Mouse (Mus musculus): ENCODE results near the gene A230050P20Rik. TPM values are rescaled to one million over a fixed set of nuclear protein-coding genes. Genes with fewer than 3 reads are reported as not detected.
A peak's percentile ranks its signal among the peaks of the same experiment; 100 is the strongest.

Gene A230050P20Rik
- total and polyA plus RNA-seq, 3 experiments, result 19.4 to 140 (median 20.1) TPM

GRCm38 (mm10) chr9:20895382-20895781 is 26.9 kb downstream of the A230050P20Rik start:
- DNase-seq, result no peak

- DNase-seq, result no peak
Measured at GRCm38 (mm10) chr9:20897736-20898510, 29.5 kb downstream of the A230050P20Rik start.

DNA sequence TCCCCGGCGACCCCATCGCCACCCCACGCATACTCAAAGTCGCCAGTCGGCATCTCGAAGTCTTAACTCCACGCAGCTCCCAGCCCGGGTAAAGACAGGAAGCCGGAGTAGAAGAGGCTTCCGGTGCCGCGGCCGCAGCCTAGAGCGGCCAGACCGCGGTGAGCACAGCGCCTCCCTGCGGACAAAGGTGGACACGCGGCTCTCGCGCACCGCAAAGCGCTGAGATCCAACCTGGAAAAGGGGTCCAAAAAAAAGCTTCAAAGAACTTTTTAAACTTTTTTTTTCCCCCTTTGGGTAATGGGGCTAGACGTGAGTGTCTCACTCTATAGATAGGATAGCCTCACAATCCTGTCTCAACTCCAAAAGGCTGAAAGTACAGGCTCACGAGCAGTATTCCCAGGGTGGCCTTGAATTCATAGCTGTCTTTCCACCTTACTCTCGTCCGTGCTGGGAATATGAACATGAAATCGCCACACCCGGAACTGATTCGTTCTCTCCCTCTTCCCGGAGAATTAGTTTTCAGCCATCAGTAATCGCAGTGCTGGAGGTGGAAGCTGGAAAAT is 30.1 kb downstream of the A230050P20Rik start, which contains the start of gene Eif3g:
Gene Eif3g, minus strand, starts transcription at position 113 of the 563 bp plus-strand sequence.
- DNase-seq, result peak; percentile 89

GRCm38 (mm10) chr9:20901466-20902173 is 33.2 kb downstream of the A230050P20Rik start:
- peak; percentile 58 for DNase-seq

GRCm38 (mm10) chr9:20902174-20902491 is 33.7 kb downstream of the A230050P20Rik start:
- no peak for DNase-seq

DNA sequence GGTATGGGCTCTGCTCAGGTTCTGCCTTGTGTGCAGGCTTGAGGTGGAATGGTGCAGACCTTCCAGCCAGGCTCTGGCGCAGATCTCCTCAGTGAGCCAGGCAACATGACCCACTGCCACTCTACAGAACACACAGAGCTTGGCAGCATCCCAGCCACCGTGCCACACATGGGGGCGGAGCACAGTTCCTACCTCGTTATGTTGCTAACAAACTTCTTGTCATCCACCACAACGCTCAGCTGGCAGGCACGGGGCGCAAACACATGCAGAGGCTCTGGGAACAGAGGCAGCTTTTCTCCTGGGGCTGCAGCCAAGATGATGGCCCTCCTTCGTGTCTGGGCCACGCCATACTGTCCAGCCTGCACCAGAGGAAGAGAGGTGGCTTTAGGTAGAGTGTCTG is 41.5 kb downstream of the A230050P20Rik start:
- no peak for DNase-seq

GRCm38 (mm10) chr9:20916160-20916559 is 47.7 kb downstream of the A230050P20Rik start:
- DNase-seq, result peak; percentile 46

GRCm38 (mm10) chr9:20923258-20923657 is 54.8 kb downstream of the A230050P20Rik start:
- no peak for DNase-seq

Small RNA genes lying within 50 kb of the gene (microRNA-seq; reads per million reads assigned to microRNA genes)
- 0 reads per million in 2 experiments for gene Mir7081

Other genes starting within 250 kb of the A230050P20Rik start
- 100 to 1,000 TPM; 384 to 522 TPM for gene Ubl5, start 225.8 kb upstream of the A230050P20Rik start, total RNA-seq (2021)
- 133 and 135 TPM in 2 replicates for gene Ubl5, start 225.8 kb upstream of the A230050P20Rik start, polyA plus RNA-seq (2012; rRNA removed)
- 10 to 100 TPM; 13.0 to 16.7 TPM for gene Fbxl12, start 223.9 kb upstream of the A230050P20Rik start, total RNA-seq (2021)
- gene Fbxl12, start 223.9 kb upstream of the A230050P20Rik start, polyA plus RNA-seq (2012; rRNA removed), result 47.1 and 59.1 TPM in 2 replicates
- 10 to 100 TPM; 20.8 to 26.9 TPM for gene Pin1, start 216.5 kb upstream of the A230050P20Rik start, total RNA-seq (2021)
- gene Pin1, start 216.5 kb upstream of the A230050P20Rik start, polyA plus RNA-seq (2012; rRNA removed), result 20.4 and 24.2 TPM in 2 replicates
- gene Olfm2, start 122.3 kb upstream of the A230050P20Rik start, total RNA-seq (2021), result 1 to 10 TPM in 1 of 2 experiments, under 1 TPM in 1; 0.49 to 1.0 TPM
- 1.1 and 2.9 TPM in 2 replicates for gene Olfm2, start 122.3 kb upstream of the A230050P20Rik start, polyA plus RNA-seq (2012; rRNA removed)
- 100 to 1,000 TPM in 1 of 2 experiments, 10 to 100 TPM in 1; 78.4 to 293 TPM for gene Col5a3, start 53.6 kb upstream of the A230050P20Rik start, total RNA-seq (2021)
- gene Col5a3, start 53.6 kb upstream of the A230050P20Rik start, polyA plus RNA-seq (2012; rRNA removed), result 108 and 110 TPM in 2 replicates
- gene Rdh8, start 50.1 kb upstream of the A230050P20Rik start, total RNA-seq (2021), result not detected
- not detected in 2 replicates for gene Rdh8, start 50.1 kb upstream of the A230050P20Rik start, polyA plus RNA-seq (2012; rRNA removed)
- gene Angptl6, start 11.1 kb downstream of the A230050P20Rik start, total RNA-seq (2021), result 1 to 10 TPM; 3.3 TPM
- gene Angptl6, start 11.1 kb downstream of the A230050P20Rik start, polyA plus RNA-seq (2012; rRNA removed), result 4.0 and 6.5 TPM in 2 replicates
- gene Ppan, start 19.5 kb downstream of the A230050P20Rik start, total RNA-seq (2021), result 10 to 100 TPM; 27.6 to 44.4 TPM
- gene Ppan, start 19.5 kb downstream of the A230050P20Rik start, polyA plus RNA-seq (2012; rRNA removed), result 128 and 140 TPM in 2 replicates
- gene Eif3g, start 30.0 kb downstream of the A230050P20Rik start, total RNA-seq (2021), result 100 to 1,000 TPM; 156 to 170 TPM
- gene Eif3g, start 30.0 kb downstream of the A230050P20Rik start, polyA plus RNA-seq (2012; rRNA removed), result 123 and 133 TPM in 2 replicates
- 10 to 100 TPM; 43.0 to 44.0 TPM for gene Dnmt1, start 91.2 kb downstream of the A230050P20Rik start, total RNA-seq (2021)
- gene Dnmt1, start 91.2 kb downstream of the A230050P20Rik start, polyA plus RNA-seq (2012; rRNA removed), result 29.6 and 29.8 TPM in 2 replicates
- gene S1pr2, start 108.1 kb downstream of the A230050P20Rik start, total RNA-seq (2021), result 10 to 100 TPM; 20.4 to 26.6 TPM
- gene S1pr2, start 108.1 kb downstream of the A230050P20Rik start, polyA plus RNA-seq (2012; rRNA removed), result 14.8 and 15.7 TPM in 2 replicates
- gene Mrpl4, start 134.1 kb downstream of the A230050P20Rik start, total RNA-seq (2021), result 100 to 1,000 TPM; 120 to 130 TPM
- 245 and 270 TPM in 2 replicates for gene Mrpl4, start 134.1 kb downstream of the A230050P20Rik start, polyA plus RNA-seq (2012; rRNA removed)
- 10 to 100 TPM; 10.8 to 19.1 TPM for gene Icam1, start 147.3 kb downstream of the A230050P20Rik start, total RNA-seq (2021)
- gene Icam1, start 147.3 kb downstream of the A230050P20Rik start, polyA plus RNA-seq (2012; rRNA removed), result 7.5 and 8.3 TPM in 2 replicates
- gene Icam4, start 160.7 kb downstream of the A230050P20Rik start, total RNA-seq (2021), result 1 to 10 TPM; 1.1 to 5.1 TPM
- gene Icam4, start 160.7 kb downstream of the A230050P20Rik start, polyA plus RNA-seq (2012; rRNA removed), result 1.9 and 2.7 TPM in 2 replicates
- gene Icam5, start 163.4 kb downstream of the A230050P20Rik start, total RNA-seq (2021), result under 1 TPM; 0.17 to 0.31 TPM
- 0.41 and 0.48 TPM in 2 replicates for gene Icam5, start 163.4 kb downstream of the A230050P20Rik start, polyA plus RNA-seq (2012; rRNA removed)
- gene Zglp1, start 198.5 kb downstream of the A230050P20Rik start, total RNA-seq (2021), result not detected
- gene Zglp1, start 198.5 kb downstream of the A230050P20Rik start, polyA plus RNA-seq (2012; rRNA removed), result not detected in 2 replicates
- under 1 TPM; 0.24 to 0.43 TPM for gene Gm49373, start 204.5 kb downstream of the A230050P20Rik start, total RNA-seq (2021)
- 0.18 and 0.19 TPM in 2 replicates for gene Gm49373, start 204.5 kb downstream of the A230050P20Rik start, polyA plus RNA-seq (2012; rRNA removed)
- 10 to 100 TPM; 40.7 to 48.6 TPM for gene Fdx1l, start 205.0 kb downstream of the A230050P20Rik start, total RNA-seq (2021)
- gene Fdx1l, start 205.0 kb downstream of the A230050P20Rik start, polyA plus RNA-seq (2012; rRNA removed), result 59.6 and 86.5 TPM in 2 replicates
- gene Gm38431, start 223.4 kb downstream of the A230050P20Rik start, total RNA-seq (2021), result 1 to 10 TPM in 1 of 2 experiments, under 1 TPM in 1; 0.90 to 2.5 TPM
- 68.5 and 74.0 TPM in 2 replicates for gene Gm38431, start 223.4 kb downstream of the A230050P20Rik start, polyA plus RNA-seq (2012; rRNA removed)
- 10 to 100 TPM; 50.8 to 53.4 TPM for gene Raver1, start 223.4 kb downstream of the A230050P20Rik start, total RNA-seq (2021)
- gene Raver1, start 223.4 kb downstream of the A230050P20Rik start, polyA plus RNA-seq (2012; rRNA removed), result 52.8 and 76.4 TPM in 2 replicates